Mouse (Mus musculus) midbrain, embryonic 10.5 days (tissue): Measurements from ENCODE around the gene Sit1. TPM values are rescaled to one million over a fixed set of nuclear protein-coding genes. Genes with fewer than 3 reads are reported as not detected.

ENCODE experiments used
- DNase-seq: peaks from one replicate; pipeline ENCODE4 v3.0.0-alpha.2; 2017; ENCODE audit warnings: low spot score
- H3K27ac ChIP-seq: fragments of 300-500 bp; sonication (generic); replicated peaks from 2 replicates; pipeline ENCODE4 v1.5.1; 2016; ENCODE audit warnings: mild to moderate bottlenecking
- H3K27me3 ChIP-seq: fragments of 300-500 bp; sonication (generic); 2 replicates; pipeline ENCODE4 v1.6.1; 2016; ENCODE audit warnings: low read depth, mild to moderate bottlenecking; ENCODE audit not compliant: poor library complexity, severe bottlenecking
- H3K36me3 ChIP-seq: fragments of 300-500 bp; sonication (generic); 2 replicates; pipeline ENCODE4 v1.6.1; 2016; ENCODE audit warnings: mild to moderate bottlenecking, moderate library complexity
- H3K4me1 ChIP-seq: fragments of 300-500 bp; sonication (generic); 2 replicates; pipeline ENCODE4 v1.6.1; 2016
- H3K4me3 ChIP-seq: fragments of 300-500 bp; sonication (generic); 2 replicates; pipeline ENCODE4 v1.5.1; 2016; ENCODE audit warnings: mild to moderate bottlenecking, moderate library complexity
- H3K9me3 ChIP-seq: fragments of 300-500 bp; sonication (generic); replicated peaks from 2 replicates; pipeline ENCODE4 v1.6.1; 2016; ENCODE audit warnings: mild to moderate bottlenecking
- WGBS: fragments of 180-500 bp; shearing (Covaris S2); methylation state at CpG from one replicate; pipeline ENCODE4 v1.1.7; 2016; 5-methylcytosine and 5-hydroxymethylcytosine counted together
- polyA plus RNA-seq: library from polyadenylated mRNA; unstranded; fragments of >200 nt; fragmentation: Nextera tagmentation; extraction: Ambion mirVana; gene quantifications from 2 replicates; pipeline ENCODE4 v1.2.1, GENCODE M21; 2016

Gene Sit1
- polyA plus RNA-seq, 1 experiment from 2014 or later = not detected

GRCm38 (mm10) chr4:43478906-43479832, 4.4 kb downstream of the Sit1 start:
- no peaks in the 10 kb centered on the region for H3K9me3 ChIP-seq
- DNase-seq = peak; percentile 62
- H3K27ac ChIP-seq = no peak overlapping the region
- peaks cover 5% of the 10 kb centered on the region; the same call in 1 of the 2 replicates for H3K27me3 ChIP-seq
- WGBS = 47% methylated on average over 24 of the region's 24 CpGs
- no peak overlapping the region for H3K4me3 ChIP-seq
- H3K36me3 ChIP-seq = no peaks in the 10 kb centered on the region
- H3K4me1 ChIP-seq = peaks cover 9% of the 10 kb centered on the region; the same call in 1 of the 2 replicates

- Histone ChIP-seq H3K27me3 (peaks cover 5% of the 10 kb centered on the region; the same call in 1 of the 2 replicates), H3K4me1 (peaks cover 9% of the 10 kb centered on the region; the same call in 1 of the 2 replicates), H3K4me3 (peak overlapping the region; percentile 43), H3K27ac (peak overlapping the region; percentile 80), H3K36me3 (no peaks in the 10 kb centered on the region), H3K9me3 (no peaks in the 10 kb centered on the region)
- DNase-seq = no peak
- 53% methylated on average over 8 of the region's 8 CpGs for WGBS
These were observed 5.0 kb downstream of the Sit1 start for GRCm38 (mm10) chr4:43478534-43478858.

- H3K27ac ChIP-seq = peak overlapping the region; percentile 80
- peak; percentile 83 for DNase-seq
- 18% methylated on average over 11 of the region's 11 CpGs for WGBS
- H3K27me3 ChIP-seq = peaks cover 5% of the 10 kb centered on the region; the same call in 1 of the 2 replicates
- H3K4me1 ChIP-seq = peaks cover 9% of the 10 kb centered on the region; the same call in 1 of the 2 replicates
- no peaks in the 10 kb centered on the region for H3K36me3 ChIP-seq
- H3K9me3 ChIP-seq = no peaks in the 10 kb centered on the region
- peak overlapping the region; percentile 43 for H3K4me3 ChIP-seq
These were observed 5.5 kb downstream of the Sit1 start for GRCm38 (mm10) chr4:43477857-43478533.

- Histone ChIP-seq H3K4me1 (peaks cover 9% of the 10 kb centered on the region; the same call in 1 of the 2 replicates), H3K4me3 (no peak overlapping the region)
- WGBS = 90% methylated on average over 6 of the region's 6 CpGs
These were observed 6.9 kb downstream of the Sit1 start for GRCm38 (mm10) chr4:43476604-43477003.

GRCm38 (mm10) chr4:43473636-43474035, 9.9 kb downstream of the Sit1 start:
- H3K9me3 ChIP-seq = no peaks in the 10 kb centered on the region
- no peak for DNase-seq
- H3K4me1 ChIP-seq = peaks cover 5% of the 10 kb centered on the region; the same call in 1 of the 2 replicates
- no peak overlapping the region for H3K27ac ChIP-seq
- no peaks in the 10 kb centered on the region for H3K27me3 ChIP-seq
- no peaks in the 10 kb centered on the region for H3K36me3 ChIP-seq
- WGBS = 83% methylated on average over 1 of the region's 1 CpGs
- no peak overlapping the region for H3K4me3 ChIP-seq

More at GRCm38 (mm10) chr4:43476604-43477003, 6.9 kb downstream of the Sit1 start:
- Histone ChIP-seq H3K36me3 (no peaks in the 10 kb centered on the region), H3K27ac (no peak overlapping the region), H3K9me3 (no peaks in the 10 kb centered on the region), H3K27me3 (no peaks in the 10 kb centered on the region)
- no peak for DNase-seq

GRCm38 (mm10) chr4:43470301-43470700, 13.2 kb downstream of the Sit1 start:
- H3K4me1 ChIP-seq = no peaks in the 10 kb centered on the region
- H3K27ac ChIP-seq = no peak overlapping the region
- 91% methylated on average over 10 of the region's 10 CpGs for WGBS
- no peak overlapping the region for H3K4me3 ChIP-seq
- no peaks in the 10 kb centered on the region for H3K36me3 ChIP-seq
- no peaks in the 10 kb centered on the region for H3K27me3 ChIP-seq
- H3K9me3 ChIP-seq = no peaks in the 10 kb centered on the region
- DNase-seq = no peak

GRCm38 (mm10) chr4:43466872-43467271, 16.7 kb downstream of the Sit1 start:
- no peaks in the 10 kb centered on the region for H3K27me3 ChIP-seq
- H3K4me3 ChIP-seq = no peak overlapping the region
- H3K9me3 ChIP-seq = no peaks in the 10 kb centered on the region
- H3K27ac ChIP-seq = no peak overlapping the region
- H3K4me1 ChIP-seq = no peaks in the 10 kb centered on the region
- 93% methylated on average over 7 of the region's 7 CpGs for WGBS
- no peaks in the 10 kb centered on the region for H3K36me3 ChIP-seq
- no peak for DNase-seq

GRCm38 (mm10) chr4:43465935-43466334, 17.6 kb downstream of the Sit1 start:
- Histone ChIP-seq H3K4me3 (no peak overlapping the region), H3K4me1 (no peaks in the 10 kb centered on the region), H3K36me3 (no peaks in the 10 kb centered on the region), H3K9me3 (no peaks in the 10 kb centered on the region), H3K27me3 (no peaks in the 10 kb centered on the region), H3K27ac (no peak overlapping the region)
- 88% methylated on average over 6 of the region's 6 CpGs for WGBS
- no peak for DNase-seq

GRCm38 (mm10) chr4:43463102-43463501, 20.4 kb downstream of the Sit1 start:
- no peaks in the 10 kb centered on the region for H3K36me3 ChIP-seq
- H3K9me3 ChIP-seq = no peaks in the 10 kb centered on the region
- H3K27me3 ChIP-seq = no peaks in the 10 kb centered on the region
- H3K4me1 ChIP-seq = peaks cover 7% of the 10 kb centered on the region; the same call in 1 of the 2 replicates
- 91% methylated on average over 5 of the region's 5 CpGs for WGBS
- H3K27ac ChIP-seq = no peak overlapping the region
- DNase-seq = no peak
- H3K4me3 ChIP-seq = no peak overlapping the region

GRCm38 (mm10) chr4:43457124-43457523, 26.4 kb downstream of the Sit1 start:
- Histone ChIP-seq H3K4me1 (peaks cover 34% of the 10 kb centered on the region), H3K27me3 (peaks cover 44% of the 10 kb centered on the region), H3K27ac (no peak overlapping the region; the same call in 1 of the 2 replicates), H3K9me3 (no peaks in the 10 kb centered on the region), H3K36me3 (no peaks in the 10 kb centered on the region), H3K4me3 (no peak overlapping the region)
- 23% methylated on average over 8 of the region's 8 CpGs for WGBS
- DNase-seq = no peak

- Histone ChIP-seq H3K27ac (no peak overlapping the region), H3K4me3 (no peak overlapping the region), H3K36me3 (no peaks in the 10 kb centered on the region), H3K27me3 (peaks cover 50% of the 10 kb centered on the region), H3K4me1 (peaks cover 34% of the 10 kb centered on the region), H3K9me3 (no peaks in the 10 kb centered on the region)
- WGBS = 24% methylated on average over 4 of the region's 4 CpGs
- DNase-seq = no peak
These were observed 27.1 kb downstream of the Sit1 start for GRCm38 (mm10) chr4:43456470-43456869.

- Histone ChIP-seq H3K36me3 (no peaks in the 10 kb centered on the region), H3K27ac (peak within 1 kb of the TSS; percentile 61; the same call in 1 of the 2 replicates), H3K27me3 (peaks cover 52% of the 10 kb centered on the region), H3K9me3 (no peaks in the 10 kb centered on the region), H3K4me1 (peaks cover 27% of the 10 kb centered on the region), H3K4me3 (peak within 1 kb of the TSS; percentile 52)
- 33% methylated on average over 20 of the region's 20 CpGs for WGBS
- DNase-seq = no peak
These were observed 29.3 kb downstream of the Sit1 start, which contains the start of gene Cd72 for GRCm38 (mm10) chr4:43454041-43454836. Gene Cd72, minus strand, starts transcription at chr4:43454628.
